Mouse (Mus musculus): ENCODE data around the gene Ccdc159.

- no peak for TF ChIP-seq POLR2A (IDR thresholded peaks at IDR 0.05; ENCODE audit: extremely low read depth, insufficient read depth, low read length)
- no peak for TF ChIP-seq CTCF (IDR thresholded peaks at IDR 0.05; ENCODE audit: low read depth, low read length)
These were observed 6.8 kb downstream of the Ccdc159 start for GRCm38 (mm10) chr9:21934021-21934420.
